Mouse (Mus musculus) megakaryocyte, embryonic 14.5 days (primary cell): ENCODE measurements around the gene Wdr6.

ENCODE experiments used
- FLI1 ChIP-seq: IDR thresholded peaks from 2 replicates; pipeline ENCODE4 v1.6.1; 2012; ENCODE audit warnings: low read length, inconsistent platforms, mixed read lengths
- GATA1 ChIP-seq: IDR thresholded peaks from 3 replicates; pipeline ENCODE4 v1.6.1; 2012; ENCODE audit warnings: mixed read lengths, low read length, inconsistent platforms, borderline replicate concordance

DNA sequence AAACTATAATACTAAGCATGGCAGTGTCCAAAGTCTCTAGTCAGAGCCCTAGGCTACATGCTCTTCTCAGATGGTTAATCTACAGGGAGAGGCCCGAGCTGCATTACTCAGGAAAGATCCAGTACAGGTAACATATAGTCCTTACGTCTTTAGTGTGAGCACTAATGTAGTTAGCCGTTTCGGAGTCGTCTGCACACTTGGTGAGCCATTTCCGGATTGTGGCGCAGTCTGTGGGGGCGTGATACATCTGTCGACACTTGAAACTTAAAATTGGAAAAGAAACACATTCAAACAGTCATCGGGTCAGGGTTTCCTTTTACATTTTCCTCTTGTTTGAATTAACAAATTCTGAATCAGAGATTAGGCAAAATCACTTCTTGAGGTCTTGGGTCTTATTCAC lies 32.9 kb upstream of the Wdr6 start:
- TF ChIP-seq GATA1 (no peak), FLI1 (no peak)
